ENCODE assay signal across 24 mouse cellular contexts in genomic region chr7:130847164-130847718, GRCm38 (mm10). TPM values are rescaled to one million over a fixed set of nuclear protein-coding genes. Genes with fewer than 3 reads are reported as not detected.
DNase-seq lines count a peak whose midpoint lies in the region; ATAC-seq and TF ChIP-seq lines count a peak whose summit lies in the region.
"Had no signal": no experiment of that assay in that cellular context is flagged by ENCODE, and none has a peak within 500 bp of the region (broad histone marks: within the 10 kb centered on the region; RNA-seq: fewer than 3 reads in every experiment).

No protein-coding gene starts in this region.

- ATAC-seq in megakaryocyte, adult 5-6 weeks (ENCODE audit: poor library complexity, severe bottlenecking): peak; percentile 97
- ATAC-seq in forebrain, postnatal 0 days: no peak
- ATAC-seq: CD4-positive, CD25-positive, alpha-beta regulatory T cell, adult 4 months; intestine, postnatal 0 days; midbrain, embryonic 16.5 days had no signal

- no peaks in the 10 kb centered on the region for H3K27me3 ChIP-seq in forebrain, postnatal 0 days (ENCODE audit: insufficient read depth, low read length)
- H3K27me3 ChIP-seq: embryonic facial prominence, embryonic 15.5 days; hindbrain, embryonic 15.5 days; limb, embryonic 12.5 days; liver, embryonic 13.5 days; neural tube, embryonic 12.5 days had no signal

- no peak overlapping the region for H3K9ac ChIP-seq in forebrain, postnatal 0 days
- H3K9ac ChIP-seq: embryonic facial prominence, embryonic 15.5 days; forebrain, embryonic 12.5 days; hindbrain, embryonic 15.5 days; limb, embryonic 12.5 days; liver, embryonic 13.5 days; neural tube, embryonic 12.5 days had no signal

- no peaks in the 10 kb centered on the region for H3K36me3 ChIP-seq in forebrain, postnatal 0 days (ENCODE audit: insufficient read depth)
- H3K36me3 ChIP-seq: embryonic facial prominence, embryonic 15.5 days; forebrain, embryonic 12.5 days; heart, embryonic 10.5 days; hindbrain, embryonic 15.5 days; limb, embryonic 12.5 days; liver, embryonic 13.5 days; neural tube, embryonic 12.5 days had no signal

- no peak overlapping the region for H3K4me3 ChIP-seq in forebrain, postnatal 0 days (ENCODE audit: low read depth, low read length)
- H3K4me3 ChIP-seq: embryonic facial prominence, embryonic 15.5 days; forebrain, embryonic 12.5 days; heart, embryonic 10.5 days; hindbrain, embryonic 15.5 days; left cerebral cortex, adult 2 months; limb, embryonic 12.5 days; liver, embryonic 13.5 days; megakaryocyte, embryonic 14.5 days; neural tube, embryonic 12.5 days had no signal

- no peak overlapping the region for H3K27ac ChIP-seq in forebrain, postnatal 0 days (ENCODE audit: low read depth, low read length)
- H3K27ac ChIP-seq: embryonic facial prominence, embryonic 15.5 days; forebrain, embryonic 12.5 days; heart, embryonic 10.5 days; hindbrain, embryonic 15.5 days; left cerebral cortex, adult 2 months; limb, embryonic 12.5 days; liver, embryonic 13.5 days; neural tube, embryonic 12.5 days had no signal

- no peaks in the 10 kb centered on the region for H3K9me3 ChIP-seq in forebrain, postnatal 0 days (ENCODE audit: low read length)
- H3K9me3 ChIP-seq: embryonic facial prominence, embryonic 15.5 days; forebrain, embryonic 12.5 days; heart, embryonic 10.5 days; hindbrain, embryonic 15.5 days; limb, embryonic 12.5 days; liver, embryonic 13.5 days; megakaryocyte, embryonic 14.5 days; neural tube, embryonic 12.5 days had no signal

- WGBS in forebrain, postnatal 0 days: 92% methylated on average over 17 of the region's 17 CpGs

- no peaks in the 10 kb centered on the region for H3K4me1 ChIP-seq in forebrain, postnatal 0 days (ENCODE audit: insufficient read depth)
- H3K4me1 ChIP-seq: embryonic facial prominence, embryonic 15.5 days; forebrain, embryonic 12.5 days; hindbrain, embryonic 15.5 days; limb, embryonic 12.5 days; liver, embryonic 13.5 days; neural tube, embryonic 12.5 days had no signal

- peak; percentile 36 for DNase-seq in thymus, postnatal 25 days
- no peak for DNase-seq in thymus, postnatal 0 days (ENCODE audit: low spot score)
- DNase-seq in ZHBTc4 (ENCODE audit: low read depth, low spot score): peak; percentile 63
- DNase-seq in frontal cortex, postnatal 36 days (ENCODE audit: low spot score in 2 of 2): no peak
- DNase-seq in forebrain, postnatal 0 days: no peak
- DNase-seq in embryo, embryonic 9.5 days (ENCODE audit: extremely low spot score): no peak
- DNase-seq: cerebellum, adult 9-10 months; gastrocnemius, postnatal 25 days; heart, postnatal 10 days; kidney, postnatal 10 days; liver, embryonic 13.5 days; right cerebral cortex, postnatal 25 days had no signal

- no peak overlapping the region for H3K4me2 ChIP-seq in forebrain, postnatal 0 days (ENCODE audit: low read depth)
- H3K4me2 ChIP-seq: embryonic facial prominence, embryonic 15.5 days; forebrain, embryonic 12.5 days; hindbrain, embryonic 15.5 days; limb, embryonic 12.5 days; liver, embryonic 13.5 days; neural tube, embryonic 12.5 days had no signal

- TF ChIP-seq CTCF in forebrain, postnatal 0 days (IDR thresholded peaks at IDR 0.05; ENCODE audit: low read depth): no peak

RNA-seq across cellular contexts. Expression of gene Plekha1, which starts 18.3 kb away (rescaled TPM):
- polyA plus RNA-seq in thymus, postnatal 0 days (2015; fragmentation: Nextera tagmentation; extraction: Ambion mirVana): 17.6 and 20.7 TPM in 2 replicates
- 36.5 and 38.9 TPM in 2 replicates for total RNA-seq in megakaryocyte, adult 5-6 weeks (2015)
- total RNA-seq in megakaryocyte, adult 5-6 weeks (2017): 56.6 and 57.7 TPM in 2 replicates
- 84.6 and 112 TPM in 2 replicates for total RNA-seq in forebrain, postnatal 0 days (2014; rRNA removed)
- 38.7 and 47.7 TPM in 2 replicates for polyA plus RNA-seq in forebrain, postnatal 0 days (2015; fragmentation: Nextera tagmentation; extraction: Ambion mirVana)

Comparison
In these comparisons a context has a peak if more than half of its experiments do, and no peak if none do; other contexts are left out.
1. DNase-seq: peak in thymus, postnatal 25 days (single experiment) and ZHBTc4 (single experiment); none in thymus, postnatal 0 days (single experiment), frontal cortex, postnatal 36 days (0 of 2), forebrain, postnatal 0 days (single experiment) and embryo, embryonic 9.5 days (single experiment).